Mouse (Mus musculus): ENCODE measurements around the gene Hcfc1. TPM values are rescaled to one million over a fixed set of nuclear protein-coding genes. Genes with fewer than 3 reads are reported as not detected.

The Hcfc1 gene
- polyA plus RNA-seq, 1 experiment from 2014 or later, result 31.1 TPM

- Histone ChIP-seq H3K4me3 (ENCODE audit: low read depth, low read length) (no peak overlapping the region), H3K9ac (ENCODE audit: low read depth, low read length) (no peak overlapping the region), H3K9me3 (replicated peaks; ENCODE audit: control insufficient read depth, low read length) (no peaks in the 10 kb centered on the region), H3K27ac (ENCODE audit: low read length) (no peak overlapping the region), H3K27me3 (ENCODE audit: control insufficient read depth, insufficient read depth, low read depth, low read length) (no peaks in the 10 kb centered on the region), H3K36me3 (ENCODE audit: control insufficient read depth, insufficient read depth) (no peaks in the 10 kb centered on the region), H3K4me2 (ENCODE audit: low read depth, low read length) (no peak overlapping the region), H3K4me1 (ENCODE audit: control insufficient read depth, low read depth, low read length) (no peaks in the 10 kb centered on the region; the same call in 1 of the 2 replicates)
- no peak for ATAC-seq (ENCODE audit: low read depth)
- 84% methylated on average over 2 of the region's 2 CpGs for WGBS (ENCODE audit: insufficient replicate concordance)
These were observed 10.1 kb upstream of the Hcfc1 start for GRCm38 (mm10) chrX:73976283-73976682.

- H3K27ac ChIP-seq (ENCODE audit: low read length), result no peak overlapping the region
- WGBS (ENCODE audit: insufficient replicate concordance), result 48% methylated on average over 4 of the region's 4 CpGs
- no peak overlapping the region for H3K4me2 ChIP-seq (ENCODE audit: low read depth, low read length)
- no peak overlapping the region for H3K9ac ChIP-seq (ENCODE audit: low read depth, low read length)
- H3K27me3 ChIP-seq (ENCODE audit: control insufficient read depth, insufficient read depth, low read depth, low read length), result no peaks in the 10 kb centered on the region
- peaks cover 10% of the 10 kb centered on the region for H3K4me1 ChIP-seq (ENCODE audit: control insufficient read depth, low read depth, low read length)
- ATAC-seq (ENCODE audit: low read depth), result no peak
- no peak overlapping the region for H3K4me3 ChIP-seq (ENCODE audit: low read depth, low read length)
- no peaks in the 10 kb centered on the region for H3K9me3 ChIP-seq (replicated peaks; ENCODE audit: control insufficient read depth, low read length)
- H3K36me3 ChIP-seq (ENCODE audit: control insufficient read depth, insufficient read depth), result no peaks in the 10 kb centered on the region
These were observed 6.6 kb upstream of the Hcfc1 start for GRCm38 (mm10) chrX:73972774-73973173.

DNA sequence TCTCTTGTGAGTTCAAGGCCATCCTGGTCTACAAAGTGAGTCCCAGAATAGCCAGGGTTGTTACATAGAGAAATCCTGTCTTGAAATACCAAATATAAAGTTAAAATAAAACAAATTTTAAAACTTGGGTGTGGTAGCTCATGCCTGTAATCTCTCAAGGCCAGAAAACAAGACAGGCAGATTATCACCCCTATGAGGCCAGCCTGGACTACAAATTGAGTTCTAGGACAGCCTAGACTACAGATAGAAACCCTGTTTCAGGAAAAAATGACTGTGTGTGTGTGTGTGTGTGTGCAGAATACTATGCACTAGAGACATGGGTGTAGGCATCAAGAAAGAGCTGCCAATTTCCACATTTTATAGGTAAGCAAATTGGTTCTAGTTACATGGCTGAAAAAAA, 4.6 kb upstream of the Hcfc1 start:
- no peaks in the 10 kb centered on the region; the same call in 1 of the 2 replicates for H3K9me3 ChIP-seq (replicated peaks; ENCODE audit: control insufficient read depth, low read length)
- H3K4me2 ChIP-seq (ENCODE audit: low read depth, low read length), result peak overlapping the region; percentile 45
- H3K9ac ChIP-seq (ENCODE audit: low read depth, low read length), result no peak overlapping the region
- peak overlapping the region; percentile 91 for H3K27ac ChIP-seq (ENCODE audit: low read length)
- peaks cover 10% of the 10 kb centered on the region for H3K4me1 ChIP-seq (ENCODE audit: control insufficient read depth, low read depth, low read length)
- no peak overlapping the region for H3K4me3 ChIP-seq (ENCODE audit: low read depth, low read length)
- no peaks in the 10 kb centered on the region for H3K36me3 ChIP-seq (ENCODE audit: control insufficient read depth, insufficient read depth)
- peak; percentile 27 for ATAC-seq (ENCODE audit: low read depth)
- no peaks in the 10 kb centered on the region for H3K27me3 ChIP-seq (ENCODE audit: control insufficient read depth, insufficient read depth, low read depth, low read length)

DNA sequence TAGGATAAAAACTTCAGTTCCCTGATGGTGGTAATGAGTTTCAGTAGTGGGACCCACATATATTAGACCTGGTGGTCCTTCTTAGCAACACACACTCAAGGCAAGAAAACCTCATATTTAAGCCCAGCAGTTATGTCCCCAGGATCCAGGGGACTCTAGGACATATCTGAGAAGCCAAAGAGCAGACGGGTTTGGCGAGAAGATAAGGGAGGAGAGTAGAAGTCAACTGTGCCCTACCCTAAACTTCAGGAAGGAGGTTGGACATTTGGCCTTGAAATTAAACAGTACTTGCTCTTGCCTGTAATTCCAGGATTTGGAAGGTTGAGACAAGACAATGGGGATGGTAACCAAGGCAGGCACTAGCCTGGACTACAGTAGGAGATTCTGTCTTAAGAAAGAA, 3.6 kb upstream of the Hcfc1 start:
- WGBS (ENCODE audit: insufficient replicate concordance), result 48% methylated on average over 2 of the region's 2 CpGs
- ATAC-seq (ENCODE audit: low read depth), result peak; percentile 47
- Histone ChIP-seq H3K4me2 (ENCODE audit: low read depth, low read length) (peak overlapping the region; percentile 45), H3K36me3 (ENCODE audit: control insufficient read depth, insufficient read depth) (no peaks in the 10 kb centered on the region), H3K4me3 (ENCODE audit: low read depth, low read length) (no peak overlapping the region), H3K27me3 (ENCODE audit: control insufficient read depth, insufficient read depth, low read depth, low read length) (no peaks in the 10 kb centered on the region), H3K4me1 (ENCODE audit: control insufficient read depth, low read depth, low read length) (peaks cover 10% of the 10 kb centered on the region), H3K9me3 (replicated peaks; ENCODE audit: control insufficient read depth, low read length) (no peaks in the 10 kb centered on the region; the same call in 1 of the 2 replicates), H3K9ac (ENCODE audit: low read depth, low read length) (peak overlapping the region; percentile 6; the same call in 1 of the 2 replicates), H3K27ac (ENCODE audit: low read length) (peak overlapping the region; percentile 91)

DNA sequence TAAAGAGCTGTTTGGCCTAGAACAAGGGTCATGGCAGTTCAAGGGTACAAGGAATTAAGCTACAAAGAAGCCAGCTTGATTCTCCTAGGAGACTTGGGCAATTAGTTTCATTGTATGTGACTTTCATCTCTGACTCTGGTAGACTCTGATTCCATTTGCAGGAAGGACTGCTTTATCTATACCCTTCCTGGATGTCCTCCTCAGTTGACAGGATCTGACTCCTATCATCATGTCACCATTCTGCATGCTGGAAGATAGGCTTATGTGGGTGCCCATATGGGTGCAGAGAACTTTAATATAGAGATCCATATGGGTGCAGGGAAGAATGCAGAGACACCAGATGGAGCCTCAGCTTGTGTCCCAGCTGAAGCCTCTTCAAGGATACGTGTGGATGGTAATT, 3.0 kb upstream of the Hcfc1 start:
- Histone ChIP-seq H3K4me1 (ENCODE audit: control insufficient read depth, low read depth, low read length) (peaks cover 14% of the 10 kb centered on the region), H3K9ac (ENCODE audit: low read depth, low read length) (no peak overlapping the region), H3K4me3 (ENCODE audit: low read depth, low read length) (no peak overlapping the region), H3K27ac (ENCODE audit: low read length) (peak overlapping the region; percentile 91), H3K36me3 (ENCODE audit: control insufficient read depth, insufficient read depth) (no peaks in the 10 kb centered on the region), H3K27me3 (ENCODE audit: control insufficient read depth, insufficient read depth, low read depth, low read length) (no peaks in the 10 kb centered on the region), H3K9me3 (replicated peaks; ENCODE audit: control insufficient read depth, low read length) (no peaks in the 10 kb centered on the region; the same call in 1 of the 2 replicates), H3K4me2 (ENCODE audit: low read depth, low read length) (peak overlapping the region; percentile 45)
- WGBS (ENCODE audit: insufficient replicate concordance), result 39% methylated on average over 1 of the region's 1 CpGs
- ATAC-seq (ENCODE audit: low read depth), result peak; percentile 14

DNA sequence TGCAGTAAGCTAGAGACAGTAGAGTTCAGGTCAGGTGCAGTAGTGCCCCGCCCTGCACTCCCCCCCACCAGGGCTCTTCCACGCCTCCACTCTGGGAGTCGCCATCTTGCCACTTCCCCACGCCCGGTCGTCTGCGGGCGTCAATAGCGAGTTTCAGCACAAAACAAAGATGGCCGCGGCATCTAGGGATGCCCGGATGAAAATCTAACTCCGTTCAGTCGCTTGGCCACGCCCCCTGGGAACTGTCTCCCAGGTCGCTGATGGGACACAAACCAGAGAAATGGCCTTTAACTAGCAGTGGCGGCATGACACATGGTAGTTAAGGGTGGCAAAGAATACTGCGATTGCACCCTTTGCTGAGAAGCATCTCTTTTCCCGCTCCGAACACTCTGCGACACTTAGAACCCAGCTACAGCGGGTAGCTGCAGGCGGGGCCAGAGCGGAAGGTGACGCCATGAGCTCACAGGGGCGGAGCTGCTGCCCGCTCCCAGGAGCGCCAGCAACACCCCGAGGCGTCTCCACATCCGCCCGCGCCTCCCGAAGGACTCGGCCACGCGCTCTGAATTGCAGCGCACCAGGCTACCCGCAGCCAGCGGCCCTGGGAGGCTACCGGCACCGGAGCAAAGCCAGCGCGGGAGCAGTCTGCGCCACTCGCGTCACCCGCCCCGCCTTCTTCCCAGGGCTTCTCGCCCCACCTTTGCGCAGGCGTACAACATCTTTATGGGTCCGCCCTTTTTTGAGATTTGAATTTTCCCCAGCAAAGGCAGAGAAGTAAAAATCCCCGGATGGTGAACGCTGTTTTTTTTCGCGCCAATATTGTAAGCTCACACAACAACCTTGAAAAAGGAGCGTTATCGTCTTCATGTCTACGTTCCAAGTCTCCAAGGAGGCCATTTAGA, 1.3 kb upstream of the Hcfc1 start:
- peak overlapping the region; percentile 85 for H3K4me3 ChIP-seq (ENCODE audit: low read depth, low read length)
- H3K27me3 ChIP-seq (ENCODE audit: control insufficient read depth, insufficient read depth, low read depth, low read length), result no peaks in the 10 kb centered on the region
- peak; percentile 71 for ATAC-seq (ENCODE audit: low read depth)
- H3K9ac ChIP-seq (ENCODE audit: low read depth, low read length), result peak overlapping the region; percentile 81
- H3K36me3 ChIP-seq (ENCODE audit: control insufficient read depth, insufficient read depth), result no peaks in the 10 kb centered on the region; the same call in 1 of the 2 replicates
- 14% methylated on average over 60 of the region's 60 CpGs for WGBS (ENCODE audit: insufficient replicate concordance)
- H3K9me3 ChIP-seq (replicated peaks; ENCODE audit: control insufficient read depth, low read length), result no peaks in the 10 kb centered on the region; the same call in 1 of the 2 replicates
- peak overlapping the region; percentile 77 for H3K4me2 ChIP-seq (ENCODE audit: low read depth, low read length)
- peaks cover 28% of the 10 kb centered on the region for H3K4me1 ChIP-seq (ENCODE audit: control insufficient read depth, low read depth, low read length)
- H3K27ac ChIP-seq (ENCODE audit: low read length), result peak overlapping the region; percentile 99

GRCm38 (mm10) chrX:73965307-73965706, 850 bp downstream of the Hcfc1 start:
- Histone ChIP-seq H3K9me3 (replicated peaks; ENCODE audit: control insufficient read depth, low read length) (no peaks in the 10 kb centered on the region; the same call in 1 of the 2 replicates), H3K27ac (ENCODE audit: low read length) (peak overlapping the region; percentile 99), H3K4me2 (ENCODE audit: low read depth, low read length) (peak overlapping the region; percentile 77), H3K9ac (ENCODE audit: low read depth, low read length) (peak overlapping the region; percentile 81), H3K4me3 (ENCODE audit: low read depth, low read length) (peak overlapping the region; percentile 85), H3K4me1 (ENCODE audit: control insufficient read depth, low read depth, low read length) (peaks cover 35% of the 10 kb centered on the region), H3K27me3 (ENCODE audit: control insufficient read depth, insufficient read depth, low read depth, low read length) (no peaks in the 10 kb centered on the region), H3K36me3 (ENCODE audit: control insufficient read depth, insufficient read depth) (peaks cover 4% of the 10 kb centered on the region)
- no peak for ATAC-seq (ENCODE audit: low read depth)
- 17% methylated on average over 20 of the region's 20 CpGs for WGBS (ENCODE audit: insufficient replicate concordance)

GRCm38 (mm10) chrX:73964363-73964762, 1.8 kb downstream of the Hcfc1 start:
- peaks cover 6% of the 10 kb centered on the region for H3K36me3 ChIP-seq (ENCODE audit: control insufficient read depth, insufficient read depth)
- H3K4me3 ChIP-seq (ENCODE audit: low read depth, low read length), result peak overlapping the region; percentile 85

DNA sequence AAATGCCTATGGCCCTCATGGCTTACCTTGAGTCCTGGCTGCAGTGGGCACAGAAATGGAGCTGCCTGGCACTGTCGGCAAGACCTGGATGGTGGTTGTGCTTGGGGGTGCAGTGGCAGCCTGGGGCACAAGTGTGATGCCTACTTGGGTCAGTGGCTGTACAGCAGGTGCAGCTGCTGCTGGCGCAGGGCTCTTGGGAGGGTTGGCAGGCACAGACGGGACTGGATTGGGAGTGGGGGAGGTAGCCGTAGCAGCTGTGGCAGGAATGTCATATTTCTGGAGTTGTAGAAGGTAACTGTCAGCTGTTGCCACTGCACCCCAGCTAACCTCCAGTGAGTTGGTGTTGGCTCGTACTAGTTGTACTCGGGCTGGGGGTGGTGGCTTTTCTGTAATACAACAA, 11.2 kb downstream of the Hcfc1 start:
- no peak for ATAC-seq (ENCODE audit: low read depth)
- no peak overlapping the region for H3K27ac ChIP-seq (ENCODE audit: low read length)
- H3K9ac ChIP-seq (ENCODE audit: low read depth, low read length), result no peak overlapping the region
- H3K4me1 ChIP-seq (ENCODE audit: control insufficient read depth, low read depth, low read length), result no peaks in the 10 kb centered on the region
- peaks cover 80% of the 10 kb centered on the region for H3K36me3 ChIP-seq (ENCODE audit: control insufficient read depth, insufficient read depth)
- no peak overlapping the region for H3K4me2 ChIP-seq (ENCODE audit: low read depth, low read length)
- H3K9me3 ChIP-seq (replicated peaks; ENCODE audit: control insufficient read depth, low read length), result no peaks in the 10 kb centered on the region
- H3K27me3 ChIP-seq (ENCODE audit: control insufficient read depth, insufficient read depth, low read depth, low read length), result no peaks in the 10 kb centered on the region
- no peak overlapping the region for H3K4me3 ChIP-seq (ENCODE audit: low read depth, low read length)
- 82% methylated on average over 6 of the region's 6 CpGs for WGBS (ENCODE audit: insufficient replicate concordance)

More at GRCm38 (mm10) chrX:73964363-73964762, 1.8 kb downstream of the Hcfc1 start:
- Histone ChIP-seq H3K4me2 (ENCODE audit: low read depth, low read length) (peak overlapping the region; percentile 77), H3K9ac (ENCODE audit: low read depth, low read length) (peak overlapping the region; percentile 81), H3K4me1 (ENCODE audit: control insufficient read depth, low read depth, low read length) (peaks cover 35% of the 10 kb centered on the region), H3K27ac (ENCODE audit: low read length) (peak overlapping the region; percentile 99), H3K9me3 (replicated peaks; ENCODE audit: control insufficient read depth, low read length) (no peaks in the 10 kb centered on the region; the same call in 1 of the 2 replicates), H3K27me3 (ENCODE audit: control insufficient read depth, insufficient read depth, low read depth, low read length) (no peaks in the 10 kb centered on the region)
- ATAC-seq (ENCODE audit: low read depth), result peak; percentile 37
- WGBS (ENCODE audit: insufficient replicate concordance), result 19% methylated on average over 3 of the region's 3 CpGs

Data from liver, embryonic 16.5 days (tissue).